Mouse (Mus musculus): ENCODE data around the gene Rnaseh2c.

Gene Rnaseh2c

DNA sequence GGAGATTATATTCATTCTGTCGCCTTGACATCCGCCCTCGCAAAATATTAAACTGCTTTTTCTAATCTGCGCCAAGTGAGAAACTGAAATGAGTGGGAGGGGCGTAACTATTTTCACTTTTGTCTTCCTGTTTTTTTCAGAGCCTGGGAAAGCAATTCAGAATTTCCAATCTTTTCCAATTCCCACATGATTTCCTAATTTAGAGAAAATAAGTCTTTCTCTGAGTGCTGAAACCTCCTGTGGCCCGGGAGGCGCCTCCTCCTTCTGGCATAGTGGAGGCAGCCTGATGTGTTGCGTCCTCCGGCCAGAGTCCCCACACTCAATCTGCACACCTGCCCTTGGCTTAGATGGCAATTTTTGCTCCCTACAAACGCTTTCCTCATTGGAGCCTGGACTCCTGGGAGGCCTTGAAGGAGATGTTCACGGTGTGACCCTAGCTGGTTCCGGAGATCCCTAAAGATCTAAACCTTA lies 34.9 kb downstream of the Rnaseh2c start:
- DNase-seq, result no peak

DNA sequence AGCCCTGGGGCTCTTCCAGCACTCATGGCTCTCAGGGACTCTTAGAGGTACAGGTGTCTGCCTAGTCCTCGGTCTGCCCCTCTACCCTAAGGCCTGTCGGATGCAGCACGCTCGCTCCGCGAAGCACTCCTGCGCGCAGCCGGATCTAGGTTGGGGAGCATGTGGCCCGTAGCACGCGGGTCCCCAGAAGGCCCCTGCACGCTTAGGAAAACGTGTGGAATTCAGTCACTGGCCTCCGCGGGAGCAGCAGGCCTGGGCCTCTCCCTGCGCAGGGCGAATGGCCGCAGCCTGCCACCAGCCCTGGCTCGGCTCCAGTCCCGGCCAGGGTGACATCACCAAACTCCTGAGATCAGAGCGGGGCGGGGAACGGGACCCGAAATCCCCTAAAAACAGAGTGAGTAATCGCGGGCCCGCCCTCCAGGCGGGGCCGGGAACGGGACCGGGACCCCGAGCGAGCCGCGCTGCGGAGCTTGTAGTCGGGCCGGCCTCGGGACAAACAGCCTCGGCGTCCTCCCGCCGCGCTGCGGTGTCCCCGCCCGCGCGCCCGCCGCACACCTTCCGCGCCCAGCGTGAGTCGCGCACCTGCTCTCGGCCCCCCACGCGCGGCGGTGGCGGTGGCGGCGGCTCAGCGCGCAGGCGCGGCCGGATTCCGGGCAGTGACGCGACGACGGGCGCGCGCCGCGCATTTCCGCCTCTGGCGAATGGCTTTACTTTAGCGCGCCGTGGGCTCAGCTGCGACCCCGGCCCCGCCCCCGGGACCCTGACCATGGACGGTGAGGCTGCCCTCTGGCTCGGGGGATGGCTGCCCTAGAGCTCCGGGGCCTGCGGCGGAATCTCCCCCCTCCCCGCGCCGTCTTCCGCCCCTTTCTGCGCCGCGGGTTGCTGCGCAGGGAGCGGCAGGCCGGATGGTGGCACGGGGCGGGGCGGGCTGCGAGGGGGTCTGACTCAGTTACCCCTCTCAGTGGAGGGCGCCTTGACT lies 35.7 kb downstream of the Rnaseh2c start, which contains the start of gene Rela:
Gene Rela (plus strand): TSS at position 415 of the 979 bp plus-strand sequence.
- DNase-seq, result peak; percentile 97

DNA sequence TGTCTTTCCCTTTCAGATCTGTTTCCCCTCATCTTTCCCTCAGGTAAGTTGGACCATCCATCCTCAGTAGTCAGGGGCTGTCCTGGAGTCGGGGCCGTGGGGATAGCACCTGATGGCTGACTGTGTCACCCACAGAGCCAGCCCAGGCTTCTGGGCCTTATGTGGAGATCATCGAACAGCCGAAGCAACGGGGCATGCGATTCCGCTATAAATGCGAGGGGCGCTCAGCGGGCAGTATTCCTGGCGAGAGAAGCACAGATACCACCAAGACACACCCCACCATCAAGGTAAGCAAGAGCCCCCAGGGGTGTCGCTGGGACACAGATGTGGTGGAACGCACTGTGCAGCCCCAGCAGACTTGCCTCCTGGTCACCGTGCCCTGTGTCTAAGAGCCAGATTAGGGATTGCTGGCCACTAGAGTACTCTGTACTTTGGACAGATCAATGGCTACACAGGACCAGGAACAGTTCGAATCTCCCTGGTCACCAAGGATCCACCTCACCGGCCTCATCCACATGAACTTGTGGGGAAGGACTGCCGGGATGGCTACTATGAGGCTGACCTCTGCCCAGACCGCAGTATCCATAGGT lies 36.8 kb downstream of the Rnaseh2c start:
- DNase-seq, result peak in 1 of 2 experiments; percentile 19

DNA sequence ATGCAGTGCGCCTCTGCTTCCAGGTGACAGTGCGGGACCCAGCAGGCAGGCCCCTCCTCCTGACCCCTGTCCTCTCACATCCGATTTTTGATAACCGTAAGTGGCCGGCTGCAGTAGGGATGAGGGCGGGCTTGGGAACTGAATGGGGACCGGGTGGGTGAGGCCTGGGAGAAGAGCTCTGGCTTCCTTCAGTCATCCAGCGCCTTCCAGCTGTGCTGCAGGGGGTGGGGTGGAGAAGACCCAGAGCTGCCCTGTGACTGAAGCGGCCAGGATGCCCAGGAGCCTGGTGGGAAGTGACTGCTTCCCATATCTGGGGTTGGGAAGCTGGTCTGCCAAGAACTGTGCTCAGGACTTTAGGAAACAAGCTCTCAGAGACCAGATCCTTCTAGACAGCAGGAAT lies 38.7 kb downstream of the Rnaseh2c start:
- peak in 1 of 2 experiments; percentile 7 for DNase-seq

DNA sequence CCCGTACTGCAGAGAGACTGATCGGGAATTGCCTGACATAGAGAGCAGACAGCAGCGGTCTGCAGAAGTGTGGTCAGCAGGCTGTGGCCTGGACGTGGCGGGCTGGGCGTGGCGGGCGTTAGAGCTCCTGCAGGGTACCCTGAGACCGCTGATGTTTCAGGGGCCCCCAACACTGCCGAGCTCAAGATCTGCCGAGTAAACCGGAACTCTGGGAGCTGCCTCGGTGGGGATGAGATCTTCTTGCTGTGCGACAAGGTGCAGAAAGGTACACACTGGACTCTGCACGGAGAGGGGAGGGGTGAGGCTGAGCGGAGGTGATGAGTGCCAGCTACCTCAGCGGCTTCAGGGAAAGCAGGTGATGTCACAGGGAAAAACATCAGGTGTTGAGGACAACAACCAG lies 39.3 kb downstream of the Rnaseh2c start:
- DNase-seq, result peak in 1 of 2 experiments; percentile 6

DNA sequence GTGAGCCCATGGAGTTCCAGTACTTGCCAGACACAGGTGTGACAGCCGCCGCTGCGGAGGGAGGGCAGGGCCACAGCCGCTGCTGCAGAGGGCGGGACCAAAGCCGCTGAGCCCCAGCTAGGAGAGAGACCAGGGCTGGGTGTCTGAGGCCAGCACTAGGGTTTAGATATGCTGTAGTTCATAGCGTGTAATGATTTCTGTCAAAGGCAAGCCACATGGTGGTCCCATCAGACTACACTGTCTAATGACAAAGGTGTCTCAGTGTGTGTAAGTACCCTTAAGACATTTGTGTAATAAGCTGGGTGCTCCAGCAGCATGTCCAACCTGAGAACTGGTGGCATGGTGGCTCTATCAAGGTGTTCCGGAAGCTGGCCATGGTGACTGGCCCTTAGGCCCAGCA lies 40.0 kb downstream of the Rnaseh2c start:
- no peak for DNase-seq

DNA sequence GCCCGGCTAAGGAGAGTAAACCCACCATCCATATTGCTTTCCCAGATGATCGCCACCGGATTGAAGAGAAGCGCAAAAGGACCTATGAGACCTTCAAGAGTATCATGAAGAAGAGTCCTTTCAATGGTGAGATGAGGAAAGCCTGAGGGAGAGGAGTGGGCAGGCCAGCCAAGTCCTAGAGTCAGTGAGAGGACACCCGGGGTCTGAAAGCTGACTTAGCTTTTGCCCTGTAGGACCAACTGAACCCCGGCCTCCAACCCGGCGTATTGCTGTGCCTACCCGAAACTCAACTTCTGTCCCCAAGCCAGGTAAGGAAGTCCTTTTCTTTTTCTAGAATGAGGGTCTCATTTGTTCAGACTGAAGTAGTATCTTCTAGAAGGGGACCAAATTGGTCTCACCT lies 43.6 kb downstream of the Rnaseh2c start:
- no peak for DNase-seq

DNA sequence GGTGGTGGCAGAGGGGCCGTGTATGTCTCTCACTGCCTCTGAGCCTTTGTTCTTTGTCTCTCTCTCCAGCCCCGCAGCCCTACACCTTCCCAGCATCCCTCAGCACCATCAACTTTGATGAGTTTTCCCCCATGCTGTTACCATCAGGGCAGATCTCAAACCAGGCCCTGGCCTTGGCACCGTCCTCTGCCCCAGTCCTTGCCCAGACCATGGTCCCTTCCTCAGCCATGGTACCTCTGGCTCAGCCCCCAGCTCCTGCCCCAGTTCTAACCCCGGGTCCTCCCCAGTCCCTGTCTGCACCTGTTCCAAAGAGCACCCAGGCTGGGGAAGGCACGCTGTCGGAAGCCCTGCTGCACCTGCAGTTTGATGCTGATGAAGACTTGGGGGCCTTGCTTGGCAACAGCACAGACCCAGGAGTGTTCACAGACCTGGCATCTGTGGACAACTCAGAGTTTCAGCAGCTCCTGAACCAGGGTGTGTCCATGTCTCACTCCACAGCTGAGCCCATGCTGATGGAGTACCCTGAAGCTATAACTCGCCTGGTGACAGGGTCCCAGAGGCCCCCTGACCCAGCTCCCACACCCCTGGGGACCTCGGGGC lies 45.2 kb downstream of the Rnaseh2c start:
- no peak for DNase-seq

DNA sequence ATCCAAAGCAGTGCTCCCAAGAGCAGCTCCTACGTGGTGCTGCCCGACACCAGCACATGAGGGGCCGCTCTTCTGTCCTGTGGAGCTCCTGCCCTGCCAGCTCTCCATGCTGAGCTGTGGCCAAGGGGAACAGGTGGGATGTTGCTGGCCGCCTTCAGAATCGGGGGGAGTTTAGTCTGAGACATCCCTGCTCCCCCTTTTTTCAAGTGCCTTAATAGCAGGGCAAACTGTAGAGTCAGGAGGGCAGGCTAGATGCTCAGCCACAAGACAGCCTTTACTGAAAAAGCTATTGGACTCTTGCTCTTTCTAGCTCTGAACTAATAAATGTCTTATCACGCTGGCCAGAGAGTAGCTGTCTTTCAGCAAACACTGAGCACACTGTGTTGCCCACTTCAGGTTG lies 46.1 kb downstream of the Rnaseh2c start:
- no peak for DNase-seq

DNA sequence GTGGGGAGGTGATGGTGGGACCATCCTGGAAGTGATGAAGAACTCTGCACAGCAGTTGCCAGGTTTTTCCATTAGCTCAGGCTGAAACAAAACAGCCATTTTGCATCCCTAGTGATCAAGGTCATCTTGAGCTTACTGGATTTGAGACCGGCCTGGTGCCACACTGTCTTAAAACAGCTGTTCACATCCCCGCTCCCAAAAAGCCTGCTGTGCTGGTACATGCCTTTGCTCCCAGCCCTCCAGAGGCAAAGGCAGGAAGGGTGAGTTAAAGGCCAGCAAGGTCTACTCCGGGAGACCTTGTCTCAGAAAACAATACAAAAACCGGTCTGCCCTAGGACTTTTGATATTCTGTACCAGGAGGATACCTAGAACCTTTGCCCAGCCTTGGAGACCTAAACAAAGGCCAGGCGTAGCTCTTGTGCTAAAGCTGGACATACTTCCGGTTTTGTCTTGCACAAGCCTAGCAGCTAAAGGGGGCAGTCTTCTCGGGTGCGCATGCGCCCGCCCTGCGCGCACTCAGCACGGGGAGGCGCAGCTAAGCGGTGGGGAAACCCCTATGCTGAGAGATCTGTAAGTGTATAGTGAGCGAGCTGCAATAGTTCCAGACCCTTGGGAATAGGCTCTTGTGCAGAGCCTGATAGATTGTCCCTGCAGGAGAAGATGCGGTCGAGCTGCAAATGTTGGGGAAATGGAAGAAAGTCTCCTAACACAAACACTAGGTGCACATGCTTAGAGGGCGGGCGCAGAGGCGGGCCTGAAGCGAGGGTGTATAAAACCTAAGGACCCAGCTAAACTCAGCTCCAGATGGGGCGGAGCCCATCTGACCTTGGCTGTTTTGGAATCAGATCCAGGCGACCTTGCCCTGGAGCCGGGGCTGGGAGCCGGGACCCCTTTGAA lies 47.0 kb downstream of the Rnaseh2c start:
- peak; percentile 70 to 77 for DNase-seq

DNA sequence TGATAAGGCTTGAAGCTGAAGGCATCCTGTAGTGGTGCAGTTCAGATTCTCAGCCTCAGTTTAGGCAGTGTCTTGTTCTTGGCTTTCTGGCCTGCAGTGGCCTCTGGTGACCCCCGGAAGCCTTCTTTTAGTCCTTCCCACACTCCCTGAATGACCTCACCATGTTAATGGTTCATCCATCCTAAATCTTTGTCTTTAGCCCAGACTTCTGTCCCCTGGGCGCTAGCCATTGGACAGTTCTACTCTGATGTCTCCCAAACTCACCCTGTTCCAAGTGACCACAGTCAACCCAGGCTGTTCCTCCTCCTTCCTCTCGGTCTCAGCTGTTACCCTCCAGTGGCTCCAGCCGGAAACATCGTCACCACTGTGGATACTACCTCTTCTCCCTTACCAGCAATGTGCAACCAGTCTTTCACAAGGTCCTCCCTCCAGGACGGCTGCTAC lies 47.6 kb downstream of the Rnaseh2c start:
- DNase-seq, result no peak

DNA sequence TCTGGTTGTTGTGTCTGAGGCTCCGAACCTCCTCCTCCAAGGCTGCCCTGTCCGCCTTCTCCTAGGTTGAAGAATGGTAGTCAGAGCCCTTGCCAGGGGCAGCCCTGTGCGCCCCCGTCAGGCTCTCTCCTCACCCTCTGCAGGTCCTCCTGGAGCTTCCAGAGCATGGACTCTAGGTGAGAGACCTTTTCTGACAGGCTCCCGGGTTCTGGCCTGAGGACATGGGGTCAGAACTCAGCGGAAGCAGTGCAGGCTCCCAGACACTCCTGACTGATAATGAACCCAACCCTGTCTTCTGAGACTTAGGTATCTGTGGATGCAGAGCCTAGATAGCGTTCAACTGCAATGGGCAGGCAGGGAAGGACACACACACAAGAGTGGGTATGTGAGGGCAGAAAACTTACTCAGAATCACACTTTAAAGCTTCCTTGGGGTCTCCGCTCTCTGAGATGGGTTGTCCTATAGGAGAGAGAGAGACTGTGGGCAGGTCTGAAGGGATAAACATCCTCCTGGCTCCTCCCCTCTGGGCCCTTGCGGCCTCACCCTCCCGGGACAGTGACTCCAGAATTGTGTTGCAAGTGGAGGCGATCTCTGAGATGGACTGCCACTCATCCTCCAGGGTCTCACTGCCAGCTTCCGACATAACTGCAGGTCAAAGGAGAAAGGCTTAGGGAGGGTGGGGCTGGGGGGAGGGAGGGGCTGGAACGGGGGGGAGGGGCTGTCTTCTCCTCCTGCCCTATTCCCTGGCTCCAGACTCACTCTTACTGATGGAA lies 50.0 kb downstream of the Rnaseh2c start:
- peak in 1 of 2 experiments; percentile 1 for DNase-seq

DNA sequence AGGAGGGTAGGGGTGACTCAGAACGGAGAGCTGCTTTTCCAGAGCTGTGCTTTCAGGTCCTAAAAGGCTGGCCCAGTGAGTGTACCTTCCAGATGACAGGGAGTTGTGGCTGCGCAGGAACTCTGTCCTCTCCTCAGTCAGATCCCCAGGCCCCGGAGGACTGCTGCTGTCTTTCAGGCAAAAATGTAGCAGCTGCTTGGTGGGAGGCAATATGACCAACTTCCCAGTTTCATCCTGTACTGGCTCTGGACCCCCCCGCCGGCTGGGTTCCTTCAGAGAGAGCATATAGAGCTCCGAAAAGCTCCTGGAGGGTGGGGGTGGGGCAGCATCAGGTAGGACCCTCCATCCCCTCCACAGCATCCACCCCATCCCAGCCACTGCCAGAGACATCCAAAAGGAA lies 50.9 kb downstream of the Rnaseh2c start:
- no peak for DNase-seq

DNA sequence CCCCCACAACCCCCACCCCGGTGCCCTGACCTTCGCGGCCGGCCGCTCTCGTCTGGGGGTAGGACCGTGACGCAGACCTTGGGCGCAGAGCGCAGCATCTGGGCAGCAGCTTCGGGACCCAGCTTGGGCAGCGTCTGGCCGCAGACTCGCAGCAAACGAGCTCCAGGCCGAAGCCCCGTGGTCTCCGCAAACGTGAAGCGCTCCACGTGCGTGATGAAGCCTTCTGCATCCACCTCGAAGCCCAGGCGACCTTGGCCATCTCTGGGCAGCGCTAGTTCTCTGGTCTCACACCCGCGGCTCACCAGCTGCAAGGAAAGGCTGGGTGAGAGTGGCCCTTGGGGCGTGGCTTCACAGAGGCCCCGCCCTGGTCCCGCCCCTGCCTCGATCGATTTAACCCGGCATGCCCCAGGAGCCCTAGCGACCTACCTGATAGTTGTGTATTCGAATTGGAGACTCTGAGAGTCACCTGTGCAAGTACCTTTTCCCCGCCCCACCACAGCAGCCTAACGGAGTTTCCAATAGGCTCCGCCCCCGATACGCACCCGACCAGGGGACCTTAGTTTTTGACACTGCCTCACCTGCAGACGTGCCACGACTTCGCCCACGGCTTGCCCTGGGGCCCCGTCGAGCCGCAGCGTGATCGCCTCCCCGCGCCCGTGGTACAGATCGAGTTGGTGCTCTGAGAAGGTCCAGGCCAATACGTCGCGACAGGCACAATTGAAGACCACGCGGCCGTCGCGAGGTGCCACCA lies 52.5 kb downstream of the Rnaseh2c start:
- DNase-seq, result no peak

DNA sequence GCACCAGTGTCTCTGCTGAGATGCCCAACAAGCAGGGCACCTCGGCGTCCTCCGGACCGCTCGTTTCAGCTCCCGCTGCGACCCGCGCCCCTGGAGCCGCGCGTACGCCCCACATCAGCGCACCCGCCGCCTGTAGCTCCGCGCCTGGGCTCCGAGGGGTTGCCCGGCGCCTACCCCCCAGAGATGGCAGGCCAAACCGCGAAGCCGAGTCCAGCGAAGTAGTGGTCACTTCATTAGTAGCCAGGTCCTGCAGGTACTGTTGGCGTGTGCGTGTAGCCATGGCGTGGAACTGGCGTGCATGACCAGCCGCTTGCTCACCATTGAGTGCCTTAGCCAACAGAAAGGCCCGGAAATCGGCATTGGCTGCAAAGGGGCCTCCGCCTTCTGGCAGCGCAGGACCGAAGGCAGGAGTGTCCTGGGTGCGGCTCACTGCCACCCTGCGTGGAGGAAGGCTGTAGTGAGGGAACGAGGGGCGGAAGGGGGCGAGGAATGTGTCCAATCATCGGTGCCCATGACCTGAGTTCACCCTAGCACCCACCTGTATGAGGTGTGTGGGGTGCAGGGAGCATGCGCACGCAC lies 53.1 kb downstream of the Rnaseh2c start:
- no peak for DNase-seq

Data from cerebellum, postnatal 25 days (tissue).